Mouse (Mus musculus) gastrocnemius, postnatal 36 days (tissue): Measurements from ENCODE around the gene Srp68. TPM values are rescaled to one million over a fixed set of nuclear protein-coding genes. Genes with fewer than 3 reads are reported as not detected.
A peak's percentile ranks its signal among the peaks of the same experiment; 100 is the strongest.

Experiments
- DNase-seq, 2 experiments: peaks; one replicate each; pipeline ENCODE4 v3.0.0; 2022
- intact Hi-C: fragments of 180-260 bp; cut with DNase I; formaldehyde crosslinking; loops from one replicate; pipeline ENCODE4 v1.15.1; 2025
- total RNA-seq, 2 experiments: library from RNA; stranded (reverse); gene quantifications; 2 replicates each; pipeline ENCODE4 v1.2.3; 2021

Srp68 gene
- total RNA-seq, 2 experiments from 2014 or later, result 72.1 to 83.1 TPM

- intact Hi-C loops, result no loop called here
- DNase-seq, result no peak
Observed at GRCm38 (mm10) chr11:116254627-116255026, 19.4 kb downstream of the Srp68 start.

- no peak for DNase-seq
- intact Hi-C loops, result no loop called here
Observed at GRCm38 (mm10) chr11:116253076-116253600, 20.9 kb downstream of the Srp68 start.

- no peak for DNase-seq
- intact Hi-C loops, result no loop called here
Observed at GRCm38 (mm10) chr11:116250898-116251297, 23.1 kb downstream of the Srp68 start.

- DNase-seq, result no peak
- intact Hi-C loops, result no loop called here
Observed at GRCm38 (mm10) chr11:116247502-116248222, 26.4 kb downstream of the Srp68 start.

- intact Hi-C loops, result no loop called here
- DNase-seq, result no peak
Observed at GRCm38 (mm10) chr11:116245616-116246015, 28.4 kb downstream of the Srp68 start.

- no peak for DNase-seq
- intact Hi-C loops, result no loop called here
Observed at GRCm38 (mm10) chr11:116244580-116244979, 29.4 kb downstream of the Srp68 start.

- intact Hi-C loops, result no loop called here
- DNase-seq, result no peak
Observed at GRCm38 (mm10) chr11:116241744-116242235, 32.2 kb downstream of the Srp68 start.

- intact Hi-C loops, result no loop called here
- DNase-seq, result no peak
Observed at GRCm38 (mm10) chr11:116239797-116240196, 34.2 kb downstream of the Srp68 start.

- DNase-seq, result no peak
- intact Hi-C loops, result no loop called here
Observed at GRCm38 (mm10) chr11:116237742-116238395, 36.1 kb downstream of the Srp68 start, which contains the start of gene Evpl. TSS of gene Evpl (minus strand) at chr11:116238077.

- DNase-seq, result no peak
- intact Hi-C loops, result no loop called here
Observed at GRCm38 (mm10) chr11:116234901-116235300, 39.1 kb downstream of the Srp68 start.

- no peak for DNase-seq
- intact Hi-C loops, result no loop called here
Observed at GRCm38 (mm10) chr11:116232427-116232826, 41.6 kb downstream of the Srp68 start.

- intact Hi-C loops, result loop anchor here (5.0 kb wide), 2 partner anchors 219 to 234 kb away; no protein-coding TSS in a partner anchor
- DNase-seq, result no peak
Observed at GRCm38 (mm10) chr11:116228699-116229098, 45.3 kb downstream of the Srp68 start.

- peak; percentile 76 to 81 for DNase-seq
- intact Hi-C loops, result loop anchor here (2.0 to 5.0 kb wide), 3 partner anchors 66 to 236 kb away; no protein-coding TSS in a partner anchor
Observed at GRCm38 (mm10) chr11:116226414-116226813, 47.6 kb downstream of the Srp68 start.

- intact Hi-C loops, result no loop called here
- no peak for DNase-seq
Observed at GRCm38 (mm10) chr11:116222740-116223059, 51.3 kb downstream of the Srp68 start.

- DNase-seq, result peak in 1 of 2 experiments; percentile 32
- intact Hi-C loops, result no loop called here
Observed at GRCm38 (mm10) chr11:116221931-116222739, 51.9 kb downstream of the Srp68 start.

GRCm38 (mm10) chr11:116219885-116220284, 54.1 kb downstream of the Srp68 start:
- DNase-seq, result peak in 1 of 2 experiments; percentile 54
- intact Hi-C loops, result no loop called here

GRCm38 (mm10) chr11:116218737-116219400, 55.1 kb downstream of the Srp68 start:
- intact Hi-C loops, result no loop called here
- peak; percentile 62 to 79 for DNase-seq

- intact Hi-C loops, result no loop called here
- DNase-seq, result no peak
Observed at GRCm38 (mm10) chr11:116218263-116218662, 55.8 kb downstream of the Srp68 start.

GRCm38 (mm10) chr11:116216549-116216948, 57.5 kb downstream of the Srp68 start:
- no peak for DNase-seq
- intact Hi-C loops, result no loop called here

GRCm38 (mm10) chr11:116215991-116216390, 58.0 kb downstream of the Srp68 start:
- intact Hi-C loops, result no loop called here
- no peak for DNase-seq
